Mouse (Mus musculus) frontal cortex, postnatal 36 days (tissue): ENCODE measurements around the gene Cdyl.

Experiments
- DNase-seq, 2 experiments: peaks; one replicate each; pipeline ENCODE4 v3.0.0; 2022; ENCODE audit warnings: low spot score in 2 of 2

Gene Cdyl

GRCm38 (mm10) chr13:35689560-35689959 lies 29.9 kb downstream of the Cdyl start:
- DNase-seq = no peak

DNA sequence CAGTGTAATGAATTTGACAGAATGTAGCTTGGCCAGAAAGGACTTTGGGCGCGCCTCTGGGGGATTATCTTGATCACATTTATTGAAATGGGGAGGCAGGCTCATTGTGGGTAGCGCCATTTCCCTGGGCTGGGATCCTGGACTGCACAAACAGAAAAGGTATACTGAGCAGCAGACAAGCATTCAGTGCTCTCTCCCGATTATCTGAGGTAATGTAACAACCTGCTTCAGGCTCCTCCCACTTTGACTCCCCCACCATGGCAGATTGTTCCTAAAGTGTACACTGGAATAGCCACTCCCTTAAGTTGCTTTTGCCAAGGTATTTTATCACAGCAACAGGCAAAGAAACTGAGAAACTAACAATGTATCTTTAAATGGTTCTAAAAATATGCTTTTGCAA lies 58.0 kb downstream of the Cdyl start:
- no peak for DNase-seq

- no peak for DNase-seq
These were observed 59.9 kb downstream of the Cdyl start for GRCm38 (mm10) chr13:35719581-35719980.

GRCm38 (mm10) chr13:35723073-35723472 lies 63.4 kb downstream of the Cdyl start:
- DNase-seq = no peak

DNA sequence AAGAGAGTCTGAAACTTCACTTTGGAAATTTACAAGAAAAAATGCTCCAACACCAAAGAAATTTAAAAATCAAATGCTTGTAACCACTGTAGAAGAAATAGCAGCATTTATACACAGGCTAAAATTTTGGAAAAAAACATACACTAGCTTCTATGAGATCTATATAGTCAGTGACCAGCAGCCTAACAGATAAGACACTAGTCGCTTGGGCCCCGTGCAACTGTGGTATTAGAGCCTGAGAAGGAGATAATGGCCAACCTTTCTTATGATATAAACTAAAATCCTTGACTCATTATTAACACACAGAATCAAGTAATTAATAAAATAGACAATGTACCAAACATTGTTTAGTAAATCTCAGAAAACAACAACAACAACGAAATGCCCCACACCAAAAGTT lies 66.4 kb downstream of the Cdyl start:
- no peak for DNase-seq

DNA sequence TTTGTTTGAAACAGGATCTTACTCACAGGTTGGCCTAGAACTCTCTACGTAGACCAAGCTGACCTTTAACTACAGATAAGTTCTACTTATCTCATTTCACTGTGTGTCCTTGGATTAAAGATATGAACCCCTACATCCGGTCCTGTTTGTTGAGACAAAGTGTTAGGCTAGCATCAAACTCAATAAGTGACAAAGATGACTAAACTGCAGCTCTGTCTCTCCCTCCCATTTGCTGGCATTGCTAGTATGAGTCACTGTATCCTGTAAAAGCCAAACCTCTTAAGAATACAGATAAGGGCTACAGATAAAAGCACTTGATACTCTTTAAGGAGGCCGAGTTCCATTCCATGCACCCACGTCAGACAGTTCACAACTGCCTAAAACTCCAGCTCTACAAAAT lies 72.5 kb downstream of the Cdyl start:
- DNase-seq = no peak

DNA sequence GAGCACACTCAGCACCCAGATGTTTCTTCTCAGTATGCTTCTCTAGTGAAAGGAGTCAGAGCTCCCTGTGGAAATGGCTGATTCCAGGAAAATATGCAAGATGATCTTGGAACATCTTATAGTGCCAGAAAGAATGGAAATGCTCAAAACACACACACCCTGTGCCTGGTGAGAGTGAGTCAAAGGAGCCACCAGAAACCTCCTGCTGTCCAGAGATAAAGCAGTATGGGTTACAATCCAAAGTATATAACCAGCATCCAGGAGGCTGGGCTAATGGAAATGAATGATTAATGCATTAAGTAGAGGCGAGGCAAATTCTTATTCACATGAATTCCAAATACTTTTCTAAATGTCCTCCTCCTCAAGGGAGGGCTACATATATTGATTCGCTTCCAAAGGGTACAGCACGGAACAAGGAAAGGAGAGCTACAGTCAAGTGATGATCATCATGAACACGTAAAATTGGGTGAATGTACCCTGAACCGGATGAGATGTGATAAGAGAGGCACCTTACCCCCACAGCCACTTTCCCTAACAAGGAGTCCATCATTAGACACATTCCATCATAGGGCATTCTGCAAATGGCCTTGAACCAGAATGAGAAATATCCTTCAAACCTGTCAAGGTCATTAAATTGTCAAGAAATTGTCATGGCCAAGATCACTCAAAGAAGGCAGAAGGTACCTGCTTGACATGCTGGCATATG lies 73.4 kb downstream of the Cdyl start:
- no peak for DNase-seq

DNA sequence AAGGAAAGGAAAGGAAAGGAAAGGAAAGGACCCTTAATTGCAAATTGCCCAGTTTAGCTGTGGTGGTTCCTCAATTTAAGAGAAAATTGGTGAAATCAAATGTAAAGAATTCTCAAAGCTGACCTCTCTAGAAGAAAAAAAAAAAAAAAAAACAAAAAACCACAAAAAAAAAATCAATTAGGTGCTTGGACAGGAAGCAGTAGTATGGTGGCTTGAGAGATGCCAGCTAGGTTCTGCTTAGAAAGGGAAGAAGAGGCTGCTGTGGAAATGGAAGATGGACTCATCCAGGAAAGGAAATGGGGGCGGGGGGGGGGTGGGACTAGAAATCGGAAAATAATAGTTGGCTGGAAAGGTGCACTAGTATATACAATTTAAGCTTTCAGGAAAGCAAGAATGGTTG lies 77.9 kb downstream of the Cdyl start:
- no peak for DNase-seq

GRCm38 (mm10) chr13:35738210-35738609 lies 78.6 kb downstream of the Cdyl start:
- no peak for DNase-seq

DNA sequence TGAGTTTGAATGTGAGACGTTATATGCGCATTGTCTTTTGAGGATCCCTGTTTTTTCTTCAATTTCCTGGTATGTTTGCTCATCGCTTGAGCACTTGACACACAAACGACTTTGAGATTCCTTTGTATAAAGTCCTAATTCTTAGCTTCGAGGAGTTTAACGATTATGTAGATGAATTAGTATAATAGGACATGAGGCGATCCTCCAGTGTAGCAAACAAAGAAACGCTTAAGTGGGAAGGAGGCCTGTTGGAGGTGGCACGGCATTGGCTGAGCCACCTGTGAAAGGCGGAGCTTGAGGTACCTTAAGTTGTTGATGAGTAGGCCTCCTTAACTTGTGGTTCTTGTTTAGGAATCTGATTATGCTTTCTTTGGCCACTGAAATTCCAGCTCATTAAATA lies 79.8 kb downstream of the Cdyl start:
- no peak for DNase-seq

DNA sequence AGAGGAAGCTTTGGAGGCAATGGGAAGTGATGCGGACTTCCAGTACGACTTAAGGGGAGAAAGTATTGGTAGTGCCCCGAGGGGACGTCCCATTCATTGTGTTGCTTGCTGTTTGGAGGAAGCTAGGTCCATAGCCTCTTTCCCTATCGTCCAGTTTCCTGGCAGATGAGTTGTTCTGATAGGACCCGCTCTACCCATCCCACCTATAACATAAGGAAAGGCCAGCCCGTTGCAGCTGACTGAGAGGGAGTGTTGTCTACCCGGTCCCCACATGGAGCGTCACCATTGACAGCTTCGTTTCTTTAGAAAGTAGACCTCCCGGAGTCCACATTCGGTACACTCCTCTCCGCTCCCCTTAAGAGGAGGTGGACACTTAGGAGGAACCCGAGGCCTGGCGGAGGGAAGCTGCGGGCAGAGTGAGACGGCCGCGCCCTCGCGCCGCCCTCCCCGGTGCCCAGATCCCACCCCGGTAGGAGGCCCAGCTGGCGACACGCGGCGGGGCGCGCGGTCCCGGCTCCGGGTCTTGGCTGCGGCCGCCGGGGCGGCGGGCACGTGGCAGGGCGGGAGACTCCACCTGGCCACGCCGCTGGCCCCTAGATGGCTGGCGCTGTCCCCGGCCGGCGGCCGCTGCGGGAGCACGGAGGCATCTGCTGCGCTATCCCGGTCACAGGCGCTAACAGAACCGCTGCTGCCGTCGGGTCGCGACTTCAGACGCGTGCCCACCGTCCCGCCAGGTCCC lies 80.8 kb downstream of the Cdyl start:
- peak in 1 of 2 experiments; percentile 4 for DNase-seq

DNA sequence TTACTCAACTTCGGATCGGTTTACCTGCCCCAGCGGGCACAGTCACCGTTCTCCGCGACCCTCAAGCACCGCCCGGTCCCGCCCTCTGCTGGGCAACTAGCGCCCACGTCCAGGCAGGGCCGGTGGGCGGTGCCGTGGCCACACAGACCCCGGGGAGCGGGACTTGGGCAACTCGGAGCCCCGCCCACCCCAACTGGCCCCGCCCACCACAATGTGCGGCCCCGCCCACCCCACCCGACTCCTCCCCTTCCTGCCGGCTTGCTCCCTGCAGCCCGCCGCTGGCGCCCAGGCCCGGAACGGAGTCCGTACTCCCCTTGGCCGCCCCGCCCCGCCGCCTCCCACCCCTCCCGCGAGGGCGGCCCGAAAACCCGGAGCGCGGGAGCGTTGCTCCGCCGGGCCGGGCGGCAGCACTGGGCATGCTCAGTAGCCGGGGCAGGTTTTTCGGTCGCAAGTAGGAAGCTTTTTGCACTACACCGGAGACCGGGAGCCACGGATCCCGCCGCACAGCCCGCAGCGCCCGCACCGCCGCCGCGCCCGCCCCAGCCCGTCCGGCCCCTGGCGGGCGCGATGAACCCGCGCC lies 81.5 kb downstream of the Cdyl start:
- DNase-seq = peak; percentile 71 to 79

DNA sequence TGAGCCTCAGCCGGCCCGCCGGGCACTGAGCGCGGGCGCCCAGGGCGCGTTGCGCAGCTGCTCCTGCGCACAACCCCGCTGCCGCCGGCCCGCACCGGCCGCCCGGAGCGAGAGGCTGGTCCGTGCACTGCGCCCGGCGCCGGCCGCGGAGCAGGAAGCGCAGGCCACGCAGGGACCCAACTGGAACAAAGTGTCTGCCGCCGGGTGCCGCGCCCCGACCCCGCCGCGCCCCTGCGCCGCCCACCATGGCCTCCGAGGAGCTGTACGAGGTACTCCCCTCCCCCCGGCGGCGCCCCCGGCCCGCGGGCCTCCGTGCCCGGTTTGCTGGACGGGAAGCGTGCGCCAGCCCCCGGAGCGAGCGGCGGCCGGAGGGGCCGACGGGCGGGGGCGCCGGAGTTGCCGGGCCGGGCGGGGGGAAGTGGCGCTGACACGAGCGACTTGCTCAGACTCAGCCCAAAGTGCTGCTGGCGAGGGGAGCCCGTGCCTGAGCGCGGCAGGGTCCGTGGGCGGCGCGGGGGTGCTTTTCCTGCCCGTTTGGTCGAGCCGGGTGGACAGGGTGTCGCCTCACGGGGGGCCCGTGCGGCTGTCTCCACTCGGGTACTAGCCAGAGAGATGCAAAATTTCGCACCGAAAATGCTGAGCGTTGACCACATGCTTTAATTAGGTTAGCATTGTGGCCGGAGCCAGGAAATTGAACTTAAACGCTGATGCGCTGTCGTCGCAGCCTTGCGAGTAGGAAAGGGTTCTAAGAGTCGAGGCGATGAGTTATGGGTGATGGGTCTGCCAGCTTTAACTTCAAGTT lies 82.2 kb downstream of the Cdyl start:
- peak; percentile 25 to 37 for DNase-seq

DNA sequence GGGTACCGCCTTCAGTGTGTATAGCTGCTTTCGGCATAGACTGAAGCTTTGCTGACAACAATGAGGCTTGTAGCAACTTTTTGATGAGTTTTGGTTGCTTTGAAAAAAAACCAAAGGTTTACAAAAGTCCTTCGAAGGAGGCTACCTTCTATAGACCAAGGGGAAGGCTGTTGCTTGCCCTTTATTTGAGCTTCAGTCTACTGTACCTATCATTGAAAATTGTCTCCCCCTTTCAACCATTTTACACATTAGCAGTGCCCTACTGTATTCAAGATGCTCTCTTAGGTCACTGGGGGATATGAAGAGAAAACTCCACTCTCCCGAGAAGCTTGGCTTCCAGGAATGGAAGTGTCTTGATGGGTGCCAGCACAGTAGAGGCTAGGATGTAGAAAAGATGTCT lies 83.1 kb downstream of the Cdyl start:
- no peak for DNase-seq

DNA sequence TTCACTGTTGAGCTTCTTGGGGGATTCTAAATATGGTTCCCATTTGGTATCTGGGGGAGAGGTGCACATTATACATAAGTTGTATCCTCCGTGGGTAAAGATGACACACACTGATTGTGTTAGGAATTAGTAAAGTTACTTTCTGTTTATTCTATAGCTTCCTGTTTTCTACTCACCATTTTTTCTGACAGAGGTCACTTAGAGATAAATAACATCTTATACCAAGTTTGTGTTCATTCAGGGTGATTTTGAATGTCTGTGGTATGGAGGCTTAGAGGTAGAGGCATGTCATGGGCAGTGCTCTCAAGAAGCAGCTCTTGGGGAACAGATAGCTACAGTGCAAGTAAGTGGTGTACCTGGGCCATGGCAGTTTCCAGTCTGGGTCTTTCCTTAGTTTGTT lies 83.6 kb downstream of the Cdyl start:
- DNase-seq = no peak

DNA sequence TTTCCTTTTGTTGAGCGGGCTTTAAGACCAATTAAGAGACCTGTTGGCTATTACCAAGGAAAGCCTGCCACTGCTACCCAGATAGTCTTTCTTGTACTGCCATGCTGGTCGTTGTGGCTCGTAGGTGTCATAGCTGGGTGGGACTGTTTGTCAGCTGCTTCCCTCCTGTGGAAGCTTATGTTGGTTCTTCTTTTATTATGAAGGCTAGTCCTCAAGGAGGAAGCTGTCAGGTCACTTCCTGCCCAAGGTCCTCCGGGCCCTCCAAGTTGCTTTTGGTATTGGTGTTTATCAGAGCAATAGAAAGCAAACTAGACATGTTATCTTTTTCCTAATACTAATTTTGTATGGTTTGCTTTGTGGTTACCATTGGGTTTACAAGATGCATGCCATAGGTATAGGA lies 89.6 kb downstream of the Cdyl start:
- DNase-seq = no peak

GRCm38 (mm10) chr13:35749680-35750079 lies 90.0 kb downstream of the Cdyl start:
- no peak for DNase-seq

DNA sequence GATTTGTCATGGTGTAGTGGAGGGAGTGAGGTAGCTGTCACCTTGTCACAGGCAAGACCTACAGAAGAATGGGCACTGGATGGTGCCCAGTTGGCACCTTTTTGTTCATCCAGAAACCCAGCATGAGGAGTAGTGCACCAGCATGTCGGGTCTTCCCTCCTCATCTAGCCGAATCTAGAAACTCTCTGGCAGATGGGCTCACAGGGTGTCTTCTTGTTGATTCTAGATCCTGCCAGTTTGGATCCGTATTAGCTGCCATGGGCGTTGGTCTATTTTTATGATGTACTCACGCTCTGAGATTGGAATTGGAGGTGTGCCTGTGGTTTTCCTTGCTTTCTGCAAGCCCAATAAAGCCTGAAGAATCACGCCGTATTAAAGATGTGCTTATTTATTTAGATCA lies 92.4 kb downstream of the Cdyl start:
- no peak for DNase-seq

DNA sequence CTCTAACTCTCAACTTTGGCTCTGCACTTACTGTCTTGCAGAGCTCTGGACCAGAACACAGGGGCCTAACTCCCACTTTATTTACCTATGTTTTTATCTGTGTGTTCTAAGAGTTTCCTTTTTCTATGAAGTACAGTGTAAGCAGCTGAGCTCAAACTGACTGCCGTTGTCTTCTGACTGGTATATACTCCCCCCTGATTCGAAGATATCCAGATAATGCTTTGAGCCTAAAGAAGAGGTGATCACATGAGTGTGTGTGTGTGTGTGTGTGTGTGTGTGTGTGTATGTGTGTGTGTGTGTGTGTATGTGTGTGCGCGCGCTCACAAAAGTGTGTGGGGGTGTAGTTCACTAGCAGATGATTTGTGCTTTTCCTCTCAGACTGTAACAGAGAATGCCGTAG lies 95.4 kb downstream of the Cdyl start:
- DNase-seq = no peak

GRCm38 (mm10) chr13:35755655-35756283 lies 96.1 kb downstream of the Cdyl start:
- DNase-seq = no peak

GRCm38 (mm10) chr13:35756393-35757338 lies 97.0 kb downstream of the Cdyl start:
- no peak for DNase-seq
